Mouse (Mus musculus) hindbrain, embryonic 11.5 days (tissue): ENCODE results near the gene Lmo1. TPM values are rescaled to one million over a fixed set of nuclear protein-coding genes. Genes with fewer than 3 reads are reported as not detected.
"Not testable (repeated sequence)": the region's sequence is repeated elsewhere in the genome, so short reads cannot be mapped to it uniquely, and the experiment has no call there.

Source experiments
- ATAC-seq: fragments of 200-750 bp; cut with Nextera tagmentation; 2 replicates; pipeline ENCODE4 v1.8.0; 2017; ENCODE audit warnings: mild to moderate bottlenecking, moderate TSS enrichment, moderate library complexity; ENCODE audit not compliant: low FRiP score
- DNase-seq: peaks from one replicate; pipeline ENCODE4 v3.0.0-alpha.2; 2015; ENCODE audit warnings: low spot score
- H3K27ac ChIP-seq: fragments of 300-500 bp; sonication (generic); 2 replicates; pipeline ENCODE4 v1.5.1; 2014; ENCODE audit warnings: mild to moderate bottlenecking, low read depth, low read length
- H3K27me3 ChIP-seq: fragments of 300-500 bp; sonication (generic); 2 replicates; pipeline ENCODE4 v1.6.1; 2014; ENCODE audit warnings: mild to moderate bottlenecking, low read length, moderate library complexity, mixed read lengths; ENCODE audit not compliant: control insufficient read depth, insufficient read depth
- H3K36me3 ChIP-seq: fragments of 300-500 bp; sonication (generic); 2 replicates; pipeline ENCODE4 v1.6.1; 2014; ENCODE audit warnings: mild to moderate bottlenecking, low read length, moderate library complexity, mixed read lengths; ENCODE audit not compliant: control insufficient read depth, insufficient read depth
- H3K4me1 ChIP-seq: fragments of 300-500 bp; sonication (generic); replicated peaks from 2 replicates; pipeline ENCODE4 v1.6.1; 2014; ENCODE audit warnings: low read length, mixed read lengths; ENCODE audit not compliant: control insufficient read depth, insufficient read depth
- H3K4me2 ChIP-seq: fragments of 300-500 bp; sonication (generic); replicated peaks from 2 replicates; pipeline ENCODE4 v1.6.1; 2014; ENCODE audit warnings: mild to moderate bottlenecking, low read depth, low read length
- H3K4me3 ChIP-seq: fragments of 300-500 bp; sonication (generic); 2 replicates; pipeline ENCODE4 v1.5.1; 2014; ENCODE audit warnings: low read depth, low read length
- H3K9ac ChIP-seq: fragments of 300-500 bp; sonication (generic); 2 replicates; pipeline ENCODE4 v1.6.1; 2014; ENCODE audit warnings: low read depth, low read length
- H3K9me3 ChIP-seq: fragments of 300-500 bp; sonication (generic); 2 replicates; pipeline ENCODE4 v1.6.1; 2016; ENCODE audit warnings: low read length; ENCODE audit not compliant: control insufficient read depth
- WGBS: fragments of 180-500 bp; shearing (Covaris S2); extraction: QIAGEN DNeasy Blood & Tissue Kit; methylation state at CpG from one replicate; pipeline ENCODE4 v1.1.7; 2014; 5-methylcytosine and 5-hydroxymethylcytosine counted together
- polyA plus RNA-seq: library from polyadenylated mRNA; unstranded; fragments of >200 nt; fragmentation: Nextera tagmentation; extraction: Ambion mirVana; gene quantifications from 2 replicates; pipeline ENCODE4 v1.2.1, GENCODE M21; 2014

The Lmo1 gene
- polyA plus RNA-seq, 1 experiment from 2014 or later, result 32.6 TPM

GRCm38 (mm10) chr7:109141054-109141453 lies 34.0 kb downstream of the Lmo1 start:
- DNase-seq (no peak), ATAC-seq (no peak)
- no peaks in the 10 kb centered on the region for H3K36me3 ChIP-seq
- no peaks in the 10 kb centered on the region for H3K9me3 ChIP-seq
- WGBS, result 75% methylated on average over 2 of the region's 2 CpGs
- H3K9ac ChIP-seq, result no peak overlapping the region
- no peaks in the 10 kb centered on the region for H3K4me1 ChIP-seq
- no peak overlapping the region for H3K4me3 ChIP-seq
- no peak overlapping the region for H3K4me2 ChIP-seq
- H3K27me3 ChIP-seq, result no peaks in the 10 kb centered on the region
- no peak overlapping the region for H3K27ac ChIP-seq

- DNase-seq (peak; percentile 92), ATAC-seq (peak; percentile 78)
- Histone ChIP-seq H3K27me3 (no peaks in the 10 kb centered on the region), H3K27ac (no peak overlapping the region), H3K36me3 (no peaks in the 10 kb centered on the region), H3K9me3 (no peaks in the 10 kb centered on the region), H3K4me2 (no peak overlapping the region), H3K4me3 (no peak overlapping the region), H3K4me1 (no peaks in the 10 kb centered on the region), H3K9ac (no peak overlapping the region)
- WGBS, result 12% methylated on average over 3 of the region's 3 CpGs
Observed at GRCm38 (mm10) chr7:109139405-109139804, 35.6 kb downstream of the Lmo1 start.

GRCm38 (mm10) chr7:109137441-109137840 lies 37.6 kb downstream of the Lmo1 start:
- no peak overlapping the region for H3K4me2 ChIP-seq
- H3K27ac ChIP-seq, result no peak overlapping the region
- H3K27me3 ChIP-seq, result no peaks in the 10 kb centered on the region
- no peak for ATAC-seq
- H3K4me1 ChIP-seq, result no peaks in the 10 kb centered on the region
- DNase-seq, result no peak
- whole genome bisulfite sequencing, result 90% methylated on average over 8 of the region's 8 CpGs
- no peaks in the 10 kb centered on the region for H3K9me3 ChIP-seq
- no peak overlapping the region for H3K9ac ChIP-seq
- H3K36me3 ChIP-seq, result no peaks in the 10 kb centered on the region
- H3K4me3 ChIP-seq, result no peak overlapping the region

DNA sequence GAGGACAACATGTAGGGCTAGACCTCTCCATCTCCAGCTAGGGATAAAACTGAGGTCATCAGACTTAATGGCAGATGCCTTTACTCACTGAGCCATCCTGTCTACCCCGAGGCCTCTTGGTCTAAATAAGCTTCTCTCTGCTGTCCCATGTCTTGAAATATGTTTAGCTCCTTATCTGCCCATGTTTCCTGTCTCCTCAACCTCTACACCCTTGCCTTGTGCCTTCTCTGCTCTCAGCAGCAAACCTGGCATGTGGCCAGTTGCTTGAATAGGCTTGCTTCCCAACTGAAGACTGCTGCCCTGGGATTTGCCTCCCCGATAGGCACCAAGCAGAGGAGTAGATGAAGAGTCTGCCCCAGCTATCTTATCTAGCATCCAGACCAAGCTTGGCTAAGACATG lies 43.4 kb downstream of the Lmo1 start:
- Histone ChIP-seq H3K4me2 (no peak overlapping the region), H3K9ac (no peak overlapping the region), H3K4me3 (no peak overlapping the region), H3K4me1 (no peaks in the 10 kb centered on the region), H3K36me3 (no peaks in the 10 kb centered on the region), H3K9me3 (no peaks in the 10 kb centered on the region), H3K27ac (no peak overlapping the region), H3K27me3 (no peaks in the 10 kb centered on the region)
- ATAC-seq (no peak), DNase-seq (no peak)
- 94% methylated on average over 2 of the region's 2 CpGs for WGBS

GRCm38 (mm10) chr7:109129946-109130686 lies 44.9 kb downstream of the Lmo1 start:
- no peaks in the 10 kb centered on the region for H3K4me1 ChIP-seq
- no peak overlapping the region for H3K27ac ChIP-seq
- H3K4me3 ChIP-seq, result no peak overlapping the region
- H3K9me3 ChIP-seq, result no peaks in the 10 kb centered on the region
- no peak overlapping the region for H3K4me2 ChIP-seq
- no peak for DNase-seq
- 78% methylated on average over 5 of the region's 5 CpGs for WGBS
- no peaks in the 10 kb centered on the region for H3K27me3 ChIP-seq
- no peaks in the 10 kb centered on the region for H3K36me3 ChIP-seq
- H3K9ac ChIP-seq, result no peak overlapping the region
- ATAC-seq, result no peak

DNA sequence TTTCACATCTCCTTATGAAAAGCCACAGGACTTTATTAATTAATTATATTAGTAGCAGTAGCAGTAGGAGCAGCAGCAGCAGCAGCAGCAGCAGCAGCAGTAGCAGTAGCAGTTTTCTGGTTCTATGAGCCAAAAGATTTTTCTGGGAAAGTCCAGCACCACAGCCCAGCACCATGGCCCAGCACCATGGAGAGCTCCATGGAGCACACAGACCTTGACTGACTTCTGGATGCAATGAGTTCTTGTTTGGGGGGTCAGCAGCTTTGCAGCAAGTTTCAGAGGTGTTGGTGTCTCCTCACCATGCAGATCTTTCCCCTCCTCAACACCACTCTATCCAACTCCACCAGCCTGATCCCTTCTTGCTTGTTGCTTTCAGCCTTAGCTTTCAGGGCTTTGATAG lies 45.6 kb downstream of the Lmo1 start:
- Histone ChIP-seq H3K4me1 (no peaks in the 10 kb centered on the region), H3K27me3 (no peaks in the 10 kb centered on the region), H3K27ac (no peak overlapping the region), H3K36me3 (no peaks in the 10 kb centered on the region), H3K4me2 (no peak overlapping the region), H3K9me3 (no peaks in the 10 kb centered on the region), H3K4me3 (no peak overlapping the region), H3K9ac (no peak overlapping the region)
- DNase-seq, result no peak
- ATAC-seq, result no peak

DNA sequence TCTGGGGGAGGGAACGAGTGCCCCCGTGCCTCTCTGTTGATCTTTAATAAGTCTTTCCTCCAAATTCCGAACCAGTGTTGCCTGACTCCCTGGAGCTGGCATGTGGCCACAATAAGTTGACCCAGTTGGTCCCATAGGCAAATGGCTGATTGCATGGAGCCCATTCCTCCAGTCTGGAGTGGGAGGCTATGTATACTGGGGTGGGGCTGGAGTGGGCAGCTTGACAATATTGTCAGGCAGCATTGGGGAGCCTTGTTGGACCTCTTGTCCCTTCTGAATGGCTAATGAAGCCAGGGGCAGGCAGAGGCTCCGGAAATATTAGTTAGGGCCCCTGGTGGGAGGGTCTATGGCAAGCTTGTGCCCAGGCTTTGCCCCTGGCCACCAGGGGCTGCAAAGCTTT lies 59.1 kb downstream of the Lmo1 start:
- WGBS, result 50% methylated on average over 4 of the region's 4 CpGs
- Histone ChIP-seq H3K27me3 (no peaks in the 10 kb centered on the region), H3K9ac (no peak overlapping the region), H3K9me3 (no peaks in the 10 kb centered on the region), H3K36me3 (no peaks in the 10 kb centered on the region), H3K27ac (peak overlapping the region; percentile 77), H3K4me3 (no peak overlapping the region), H3K4me2 (no peak overlapping the region), H3K4me1 (no peaks in the 10 kb centered on the region)
- ATAC-seq (peak; percentile 56), DNase-seq (peak; percentile 25)

DNA sequence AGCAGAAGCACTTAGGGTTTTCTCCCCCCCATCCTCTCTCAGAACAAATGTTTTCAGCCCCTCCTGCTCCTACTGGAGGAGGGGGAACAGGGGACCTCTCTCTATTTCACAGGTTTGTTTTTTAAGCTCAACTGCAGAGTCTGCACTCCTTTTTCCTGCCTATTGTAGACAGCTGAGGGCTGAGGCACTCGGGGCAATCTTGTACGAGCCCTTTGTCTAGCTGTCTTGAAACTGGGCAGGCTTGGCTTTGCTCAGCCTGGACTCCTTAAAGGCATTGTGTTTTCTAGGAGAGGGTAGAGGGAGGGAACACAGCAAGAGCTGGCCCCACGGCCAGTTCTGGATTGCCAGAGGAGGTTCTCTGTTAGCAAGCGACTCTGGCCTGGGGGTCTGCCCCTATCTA lies 59.5 kb downstream of the Lmo1 start:
- 0% methylated on average over 1 of the region's 4 CpGs for WGBS
- peak overlapping the region; percentile 77 for H3K27ac ChIP-seq
- peak; percentile 88 for ATAC-seq
- not testable (repeated sequence) for H3K9ac ChIP-seq, H3K4me2 ChIP-seq, H3K4me1 ChIP-seq, H3K9me3 ChIP-seq, H3K27me3 ChIP-seq, H3K36me3 ChIP-seq, H3K4me3 ChIP-seq, DNase-seq

GRCm38 (mm10) chr7:109114950-109115349 lies 60.1 kb downstream of the Lmo1 start:
- Histone ChIP-seq H3K36me3 (no peaks in the 10 kb centered on the region), H3K27me3 (no peaks in the 10 kb centered on the region), H3K4me2 (no peak overlapping the region), H3K9ac (no peak overlapping the region), H3K9me3 (no peaks in the 10 kb centered on the region), H3K27ac (peak overlapping the region; percentile 58; the same call in 1 of the 2 replicates), H3K4me3 (no peak overlapping the region), H3K4me1 (no peaks in the 10 kb centered on the region)
- DNase-seq (peak; percentile 60), ATAC-seq (peak; percentile 88)
- 36% methylated on average over 10 of the region's 10 CpGs for WGBS
